ENCODE assay signal across 18 mouse cellular contexts in the genomic region with DNA sequence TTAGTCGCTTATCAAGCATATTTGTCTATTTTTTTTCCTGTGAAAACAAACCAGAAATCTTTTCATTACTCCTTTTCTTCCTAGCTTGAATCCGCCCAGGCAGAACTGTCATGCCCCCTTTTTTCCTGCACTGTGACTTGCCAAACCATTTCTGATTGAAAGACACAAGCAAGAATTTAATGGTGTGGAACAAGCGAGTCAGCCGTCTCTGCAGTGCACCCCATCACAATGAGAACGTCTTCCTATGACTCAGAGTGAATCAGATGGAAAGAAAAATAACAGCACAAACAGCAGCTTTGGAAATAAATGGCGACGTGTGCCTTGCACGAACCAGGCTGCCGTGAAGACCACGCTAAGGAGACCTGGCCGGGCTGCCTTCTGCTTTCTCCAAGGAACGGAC. TPM values are rescaled to one million over a fixed set of nuclear protein-coding genes. Genes with fewer than 3 reads are reported as not detected.
DNase-seq lines count a peak whose midpoint lies in the region; ATAC-seq and TF ChIP-seq lines count a peak whose summit lies in the region.
"Had no signal": no experiment of that assay in that cellular context is flagged by ENCODE, and none has a peak within 500 bp of the region (broad histone marks: within the 10 kb centered on the region; RNA-seq: fewer than 3 reads in every experiment).

No protein-coding gene starts in this region.

- H3K36me3 ChIP-seq in kidney, postnatal 0 days (ENCODE audit: insufficient read depth, low read length): no peaks in the 10 kb centered on the region
- H3K36me3 ChIP-seq in neural tube, embryonic 15.5 days: no peaks in the 10 kb centered on the region
- H3K36me3 ChIP-seq in intestine, postnatal 0 days (ENCODE audit: control insufficient read depth, insufficient read depth): no peaks in the 10 kb centered on the region
- H3K36me3 ChIP-seq: embryonic facial prominence, embryonic 13.5 days; G1E; liver, embryonic 12.5 days had no signal

- WGBS in kidney, postnatal 0 days: 35% methylated on average over 12 of the region's 12 CpGs
- WGBS in neural tube, embryonic 15.5 days: 51% methylated on average over 12 of the region's 12 CpGs
- 44% methylated on average over 12 of the region's 12 CpGs for WGBS in cerebellum, adult 2 months
- WGBS in intestine, postnatal 0 days: 87% methylated on average over 12 of the region's 12 CpGs

- peak; percentile 15 for DNase-seq in adrenal gland, adult 2 months
- no peak for DNase-seq in adrenal gland, postnatal 4 days (ENCODE audit: low spot score in 2 of 2)
- DNase-seq in kidney, postnatal 0 days (ENCODE audit: low spot score): peak; percentile 22
- DNase-seq in kidney, adult 8-10 months: no peak
- peak; percentile 51 for DNase-seq in brain, embryonic 14.5 days (ENCODE audit: low read depth)
- no peak for DNase-seq in cerebellum, adult 2 months
- DNase-seq: cerebellum, postnatal 25 days; gastrocnemius, postnatal 14 days; spleen, adult 18-20 months had no signal

- no peak for TF ChIP-seq CTCF in kidney, postnatal 0 days (IDR thresholded peaks at IDR 0.05; ENCODE audit: low read depth)
- no peak for TF ChIP-seq CTCF in brain, embryonic 14.5 days (IDR thresholded peaks at IDR 0.05; ENCODE audit: borderline replicate concordance, extremely low read depth, insufficient read depth, insufficient read length)
- TF ChIP-seq CTCF in cerebellum, adult 2 months (IDR thresholded peaks at IDR 0.05; ENCODE audit: borderline replicate concordance, insufficient read depth, low read depth, low read length): no peak
- TF ChIP-seq CTCF in intestine, postnatal 0 days (IDR thresholded peaks at IDR 0.05; ENCODE audit: low read depth): no peak

- H3K9me3 ChIP-seq in kidney, postnatal 0 days (replicated peaks; ENCODE audit: low read length): no peaks in the 10 kb centered on the region
- no peaks in the 10 kb centered on the region for H3K9me3 ChIP-seq in neural tube, embryonic 15.5 days (replicated peaks)
- H3K9me3 ChIP-seq in intestine, postnatal 0 days (ENCODE audit: control insufficient read depth): no peaks in the 10 kb centered on the region
- H3K9me3 ChIP-seq: embryonic facial prominence, embryonic 13.5 days; forebrain, embryonic 13.5 days; G1E; liver, embryonic 12.5 days had no signal

- 0 out of 2 replicates have a peak overlapping the region, but pooled peaks have one; percentile 1 for H3K4me3 ChIP-seq in kidney, postnatal 0 days (replicated peaks; ENCODE audit: low read depth, low read length)
- H3K4me3 ChIP-seq in neural tube, embryonic 15.5 days (replicated peaks): 0 out of 2 replicates have a peak overlapping the region, but pooled peaks have one; percentile 14
- H3K4me3 ChIP-seq in cerebellum, adult 2 months (replicated peaks; ENCODE audit: insufficient read depth, low read depth, low read length): no peak overlapping the region
- no peak overlapping the region for H3K4me3 ChIP-seq in intestine, postnatal 0 days (ENCODE audit: low read depth, low read length)
- H3K4me3 ChIP-seq: embryonic facial prominence, embryonic 13.5 days; forebrain, embryonic 13.5 days; liver, embryonic 12.5 days had no signal

- ATAC-seq in kidney, postnatal 0 days (replicated peaks; ENCODE audit: low FRiP score, low read depth): no peak
- ATAC-seq in neural tube, embryonic 15.5 days (ENCODE audit: low FRiP score): peak; percentile 59; the same call in 1 of the 2 replicates
- ATAC-seq in intestine, postnatal 0 days: no peak
- ATAC-seq: activated CD4-positive, CD25-positive, alpha-beta regulatory T cell, adult 4 months; forebrain, embryonic 13.5 days; intestine, embryonic 16.5 days; liver, embryonic 12.5 days had no signal

- no peaks in the 10 kb centered on the region for H3K4me1 ChIP-seq in kidney, postnatal 0 days (replicated peaks; ENCODE audit: insufficient read depth, low read length)
- H3K4me1 ChIP-seq in neural tube, embryonic 15.5 days: no peaks in the 10 kb centered on the region
- H3K4me1 ChIP-seq in cerebellum, adult 2 months (ENCODE audit: control insufficient read depth, insufficient read depth, low read length): no peaks in the 10 kb centered on the region
- no peaks in the 10 kb centered on the region for H3K4me1 ChIP-seq in intestine, postnatal 0 days (replicated peaks; ENCODE audit: control insufficient read depth, insufficient read depth, low read length)
- H3K4me1 ChIP-seq: embryonic facial prominence, embryonic 13.5 days; forebrain, embryonic 13.5 days; liver, embryonic 12.5 days had no signal

- H3K27me3 ChIP-seq in kidney, postnatal 0 days (ENCODE audit: insufficient read depth, low read length): no peaks in the 10 kb centered on the region
- H3K27me3 ChIP-seq in neural tube, embryonic 15.5 days (replicated peaks): no peaks in the 10 kb centered on the region
- H3K27me3 ChIP-seq in cerebellum, adult 2 months (ENCODE audit: control insufficient read depth, insufficient read depth, low read length): no peaks in the 10 kb centered on the region
- no peaks in the 10 kb centered on the region for H3K27me3 ChIP-seq in intestine, postnatal 0 days (replicated peaks; ENCODE audit: control insufficient read depth, insufficient read depth, low read length)
- H3K27me3 ChIP-seq: embryonic facial prominence, embryonic 13.5 days; forebrain, embryonic 13.5 days; liver, embryonic 12.5 days had no signal

- H3K4me2 ChIP-seq in kidney, postnatal 0 days (ENCODE audit: low read length): peak overlapping the region; percentile 38; the same call in 1 of the 2 replicates
- peak overlapping the region; percentile 34 for H3K4me2 ChIP-seq in neural tube, embryonic 15.5 days
- no peak overlapping the region for H3K4me2 ChIP-seq in intestine, postnatal 0 days (replicated peaks; ENCODE audit: low read depth)
- H3K4me2 ChIP-seq: embryonic facial prominence, embryonic 13.5 days; forebrain, embryonic 13.5 days; liver, embryonic 12.5 days had no signal

- no peak overlapping the region for H3K27ac ChIP-seq in kidney, postnatal 0 days
- H3K27ac ChIP-seq in neural tube, embryonic 15.5 days (replicated peaks): peak overlapping the region; percentile 70
- no peak overlapping the region for H3K27ac ChIP-seq in cerebellum, adult 2 months (ENCODE audit: insufficient read depth, low read length)
- H3K27ac ChIP-seq in intestine, postnatal 0 days (ENCODE audit: low read depth, low read length): no peak overlapping the region
- H3K27ac ChIP-seq: embryonic facial prominence, embryonic 13.5 days; forebrain, embryonic 13.5 days; liver, embryonic 12.5 days; stomach, postnatal 0 days had no signal

- peak overlapping the region; percentile 35; the same call in 1 of the 2 replicates for H3K9ac ChIP-seq in kidney, postnatal 0 days (ENCODE audit: low read depth, low read length)
- H3K9ac ChIP-seq in neural tube, embryonic 15.5 days (replicated peaks): 0 out of 2 replicates have a peak overlapping the region, but pooled peaks have one; percentile 7
- H3K9ac ChIP-seq in intestine, postnatal 0 days (ENCODE audit: low read depth, low read length): no peak overlapping the region
- H3K9ac ChIP-seq: embryonic facial prominence, embryonic 13.5 days; forebrain, embryonic 13.5 days; liver, embryonic 12.5 days had no signal

- TF ChIP-seq POLR2A in brain, embryonic 14.5 days (IDR thresholded peaks at IDR 0.05; ENCODE audit: borderline replicate concordance, extremely low read depth, insufficient read depth, insufficient read length, poor library complexity, severe bottlenecking): no peak
- TF ChIP-seq POLR2A in cerebellum, adult 2 months (IDR thresholded peaks at IDR 0.05; ENCODE audit: borderline replicate concordance, insufficient read depth, low read length): no peak

RNA-seq across cellular contexts. Expression of a gene that starts 36.8 kb away (rescaled TPM):
- 10 to 100 TPM; 10.2 to 15.5 TPM for total RNA-seq in adrenal gland, adult 2 months (2021)
- polyA plus RNA-seq in adrenal gland, adult 2 months (2012; rRNA removed): 3.0 and 3.6 TPM in 2 replicates
- total RNA-seq in adrenal gland, postnatal 4 days (2021): 10 to 100 TPM; 22.9 to 23.5 TPM
- 10.6 and 11.5 TPM in 2 replicates for polyA plus RNA-seq in kidney, postnatal 0 days (2015; fragmentation: Nextera tagmentation; extraction: Ambion mirVana)
- polyA plus RNA-seq in brain, embryonic 14.5 days (2012; rRNA removed): 17.2 and 19.8 TPM in 2 replicates
- 18.4 and 21.1 TPM in 2 replicates for polyA plus RNA-seq in neural tube, embryonic 15.5 days (2015; fragmentation: Nextera tagmentation; extraction: Ambion mirVana)
- polyA plus RNA-seq in cerebellum, adult 2 months (2012; rRNA removed): 20.4 and 22.7 TPM in 2 replicates
- polyA plus RNA-seq in intestine, postnatal 0 days (2015; fragmentation: Nextera tagmentation; extraction: Ambion mirVana): 4.6 and 5.6 TPM in 2 replicates

Comparison
In these comparisons a context has a peak if more than half of its experiments do, and no peak if none do; other contexts are left out.
1. DNase-seq: peak in adrenal gland, adult 2 months (single experiment), kidney, postnatal 0 days (single experiment) and brain, embryonic 14.5 days (single experiment); none in adrenal gland, postnatal 4 days (0 of 2), kidney, adult 8-10 months (0 of 2) and cerebellum, adult 2 months (0 of 2).
2. H3K4me3 ChIP-seq: peak in kidney, postnatal 0 days (single experiment) and neural tube, embryonic 15.5 days (single experiment); none in cerebellum, adult 2 months (single experiment) and intestine, postnatal 0 days (single experiment).